Comparison of ENCODE assay signal across 9 mouse cellular contexts in the genomic region with DNA sequence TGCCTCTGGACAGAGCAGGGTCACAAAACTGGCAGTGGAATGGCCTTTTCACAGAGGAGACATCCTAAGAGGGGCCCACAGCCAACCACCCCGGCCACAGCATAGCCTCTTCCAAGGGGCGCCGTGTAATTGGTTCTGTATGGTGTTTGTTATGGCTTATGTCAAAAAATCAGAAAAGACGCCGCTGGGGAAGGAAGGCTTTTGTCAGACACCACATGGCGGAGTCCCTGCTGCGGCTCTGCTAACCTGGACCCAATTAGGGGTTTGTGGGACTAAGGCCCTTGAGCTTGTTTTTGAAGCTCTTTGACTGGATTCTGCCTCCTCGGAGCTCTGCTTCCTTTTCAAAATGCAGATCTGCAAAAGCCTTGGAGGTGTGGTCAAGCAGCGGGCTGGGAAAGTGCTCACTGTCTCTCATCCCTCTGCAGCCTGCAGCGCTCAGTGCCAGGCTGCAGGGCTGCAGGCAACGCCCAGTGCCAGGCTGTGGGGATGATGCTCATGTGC. TPM values are rescaled to one million over a fixed set of nuclear protein-coding genes. Genes with fewer than 3 reads are reported as not detected.
DNase-seq lines count a peak whose midpoint lies in the region; ATAC-seq lines count a peak whose summit lies in the region.
"Had no signal": no experiment of that assay in that cellular context is flagged by ENCODE, and none has a peak within 500 bp of the region (broad histone marks: within the 10 kb centered on the region; RNA-seq: fewer than 3 reads in every experiment).

No protein-coding gene starts in this region.

- 3% methylated on average over 11 of the region's 11 CpGs for WGBS in forebrain, embryonic 16.5 days
- WGBS in midbrain, embryonic 14.5 days = 10% methylated on average over 11 of the region's 11 CpGs

- no peaks in the 10 kb centered on the region for H3K27me3 ChIP-seq in forebrain, embryonic 16.5 days (replicated peaks; ENCODE audit: control insufficient read depth, insufficient read depth, low read length)
- H3K27me3 ChIP-seq in midbrain, embryonic 14.5 days (ENCODE audit: control insufficient read depth, insufficient read depth, low read length) = no peaks in the 10 kb centered on the region

- ATAC-seq in frontal cortex, adult (ENCODE audit: low TSS enrichment) = 0 out of 2 replicates have a peak, but pooled peaks have one; percentile 23
- ATAC-seq in forebrain, embryonic 16.5 days = peak; percentile 67; the same call in 1 of the 2 replicates
- peak; percentile 57; the same call in 1 of the 2 replicates for ATAC-seq in midbrain, embryonic 14.5 days (ENCODE audit: low FRiP score, low TSS enrichment)
- ATAC-seq in cerebellum, adult (ENCODE audit: insufficient number of reproducible peaks, low FRiP score, low TSS enrichment) = no peak

- intact Hi-C loops in gastrocnemius, postnatal 14 days (cut with DNase I; ENCODE audit: low total_unique reads) = no loop called here

- H3K4me2 ChIP-seq in forebrain, embryonic 16.5 days (ENCODE audit: low read length) = peak overlapping the region; percentile 12; the same call in 1 of the 2 replicates
- H3K4me2 ChIP-seq in midbrain, embryonic 14.5 days (ENCODE audit: low read length) = no peak overlapping the region

- H3K9me3 ChIP-seq in forebrain, embryonic 16.5 days (ENCODE audit: control insufficient read depth, low read length) = no peaks in the 10 kb centered on the region
- no peaks in the 10 kb centered on the region for H3K9me3 ChIP-seq in midbrain, embryonic 14.5 days (ENCODE audit: control insufficient read depth, low read length)

- H3K36me3 ChIP-seq in forebrain, embryonic 16.5 days (ENCODE audit: control insufficient read depth, insufficient read depth) = no peaks in the 10 kb centered on the region
- no peaks in the 10 kb centered on the region for H3K36me3 ChIP-seq in midbrain, embryonic 14.5 days (ENCODE audit: control insufficient read depth, insufficient read depth, low read length)

- peaks cover 13% of the 10 kb centered on the region for H3K4me1 ChIP-seq in forebrain, embryonic 16.5 days (replicated peaks; ENCODE audit: control insufficient read depth, insufficient read depth, low read length)
- peaks cover 4% of the 10 kb centered on the region for H3K4me1 ChIP-seq in midbrain, embryonic 14.5 days (ENCODE audit: control insufficient read depth, insufficient read depth, low read length)

- DNase-seq in frontal cortex, adult 2 months (ENCODE audit: extremely low spot score in 1 of 2, low spot score in 1 of 2) = no peak
- DNase-seq in NIH3T3 (ENCODE audit: low read depth) = peak; percentile 40
- DNase-seq in midbrain, embryonic 14.5 days = peak; percentile 71
- no peak for DNase-seq in ovary, postnatal 36 days (ENCODE audit: low spot score)
- DNase-seq in gastrocnemius, postnatal 14 days = no peak

- no peak overlapping the region for H3K4me3 ChIP-seq in forebrain, embryonic 16.5 days (replicated peaks; ENCODE audit: low read length)
- H3K4me3 ChIP-seq in midbrain, embryonic 14.5 days (replicated peaks; ENCODE audit: low read depth, low read length) = no peak overlapping the region

- no peak overlapping the region for H3K9ac ChIP-seq in forebrain, embryonic 16.5 days (replicated peaks; ENCODE audit: low read depth, low read length)
- H3K9ac ChIP-seq in midbrain, embryonic 14.5 days (replicated peaks; ENCODE audit: low read length) = peak overlapping the region; percentile 13; the same call in 1 of the 2 replicates

- peak overlapping the region; percentile 3 for H3K27ac ChIP-seq in forebrain, embryonic 16.5 days (ENCODE audit: low read length)
- peak overlapping the region; percentile 38; the same call in 1 of the 2 replicates for H3K27ac ChIP-seq in midbrain, embryonic 14.5 days (replicated peaks; ENCODE audit: low read depth, low read length)

RNA-seq across cellular contexts. Expression of a gene that starts 34.6 kb away (rescaled TPM):
- 0.29 and 0.58 TPM in 2 replicates for polyA plus RNA-seq in frontal cortex, adult 2 months (2012; rRNA removed)
- polyA plus RNA-seq in forebrain, embryonic 16.5 days (2015; fragmentation: Nextera tagmentation; extraction: Ambion mirVana) = 0.29 TPM in 1 of 2 replicates, not detected in the other
- polyA plus RNA-seq in midbrain, embryonic 14.5 days (2014; fragmentation: Nextera tagmentation; extraction: Ambion mirVana) = 0.63 and 1.3 TPM in 2 replicates
- total RNA-seq in gastrocnemius, postnatal 14 days (2021) = not detected
- total RNA-seq: adrenal gland, adult 18-20 months had no signal

RNA-seq across cellular contexts. Expression of a gene that starts 34.7 kb away (rescaled TPM):
- polyA plus RNA-seq in frontal cortex, adult 2 months (2012; rRNA removed) = 0.02 and 0.04 TPM in 2 replicates
- 0.32 and 0.54 TPM in 2 replicates for polyA plus RNA-seq in forebrain, embryonic 16.5 days (2015; fragmentation: Nextera tagmentation; extraction: Ambion mirVana)
- polyA plus RNA-seq in midbrain, embryonic 14.5 days (2014; fragmentation: Nextera tagmentation; extraction: Ambion mirVana) = 0.12 and 0.55 TPM in 2 replicates
- not detected for total RNA-seq in gastrocnemius, postnatal 14 days (2021)
- total RNA-seq: adrenal gland, adult 18-20 months had no signal

RNA-seq across cellular contexts. Expression of a gene that starts 39.3 kb away (rescaled TPM):
- 10.6 and 11.9 TPM in 2 replicates for polyA plus RNA-seq in frontal cortex, adult 2 months (2012; rRNA removed)
- polyA plus RNA-seq in forebrain, embryonic 16.5 days (2015; fragmentation: Nextera tagmentation; extraction: Ambion mirVana) = 50.9 and 55.5 TPM in 2 replicates
- polyA plus RNA-seq in midbrain, embryonic 14.5 days (2014; fragmentation: Nextera tagmentation; extraction: Ambion mirVana) = 16.7 and 37.0 TPM in 2 replicates
- 10 to 100 TPM; 12.2 to 15.3 TPM for total RNA-seq in gastrocnemius, postnatal 14 days (2021)

Comparison
In these comparisons a context has a peak if more than half of its experiments do, and no peak if none do; other contexts are left out.
1. DNase-seq: peak in NIH3T3 (single experiment) and midbrain, embryonic 14.5 days (single experiment); none in frontal cortex, adult 2 months (0 of 2), ovary, postnatal 36 days (single experiment) and gastrocnemius, postnatal 14 days (single experiment).